Mouse (Mus musculus): ENCODE measurements around the gene Dnm1.

Dnm1 gene

GRCm38 (mm10) chr2:32260635-32261034 is 92.5 kb downstream of the Dnm1 start:
- peak; percentile 71 for DNase-seq

DNA sequence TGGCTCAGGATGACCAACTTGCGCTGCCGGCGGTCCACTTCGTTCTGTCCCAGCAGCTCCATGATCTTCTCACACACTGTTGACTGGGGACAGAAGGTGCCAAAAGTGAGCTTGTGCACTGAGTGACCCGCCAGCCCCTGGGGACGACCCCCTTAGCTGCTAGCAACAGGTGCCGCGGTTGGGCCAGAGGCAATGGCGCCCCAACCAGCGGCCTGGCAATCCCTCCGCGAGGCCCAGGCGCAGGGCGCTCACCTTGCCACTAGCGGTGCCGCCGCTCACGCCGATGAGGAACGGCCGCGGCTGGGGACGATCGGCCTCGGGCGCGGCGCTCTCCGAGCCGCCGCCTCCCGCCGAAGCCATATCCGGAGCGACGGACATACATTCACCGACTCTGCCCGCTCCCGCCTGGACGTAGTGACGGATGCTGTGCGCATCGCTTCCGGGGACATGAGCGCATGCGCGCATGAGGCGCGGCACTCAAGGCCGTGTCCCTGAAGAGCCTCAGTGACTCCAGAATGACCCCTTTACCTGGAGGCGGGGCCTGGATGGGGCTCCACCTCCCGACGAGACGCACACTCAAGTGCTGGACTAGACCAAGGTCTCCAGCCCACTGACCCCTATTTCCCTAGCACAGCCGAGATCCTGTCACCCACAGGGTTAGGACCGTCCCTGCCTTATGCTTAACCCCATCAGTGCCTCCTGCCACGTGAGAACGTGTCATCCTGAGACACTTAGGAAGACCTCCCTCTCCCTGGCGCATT is 93.3 kb downstream of the Dnm1 start, which contains the start of gene Uck1:
Gene Uck1, minus strand, starts transcription at position 503 of the 761 bp plus-strand sequence.
- peak; percentile 91 for DNase-seq

DNA sequence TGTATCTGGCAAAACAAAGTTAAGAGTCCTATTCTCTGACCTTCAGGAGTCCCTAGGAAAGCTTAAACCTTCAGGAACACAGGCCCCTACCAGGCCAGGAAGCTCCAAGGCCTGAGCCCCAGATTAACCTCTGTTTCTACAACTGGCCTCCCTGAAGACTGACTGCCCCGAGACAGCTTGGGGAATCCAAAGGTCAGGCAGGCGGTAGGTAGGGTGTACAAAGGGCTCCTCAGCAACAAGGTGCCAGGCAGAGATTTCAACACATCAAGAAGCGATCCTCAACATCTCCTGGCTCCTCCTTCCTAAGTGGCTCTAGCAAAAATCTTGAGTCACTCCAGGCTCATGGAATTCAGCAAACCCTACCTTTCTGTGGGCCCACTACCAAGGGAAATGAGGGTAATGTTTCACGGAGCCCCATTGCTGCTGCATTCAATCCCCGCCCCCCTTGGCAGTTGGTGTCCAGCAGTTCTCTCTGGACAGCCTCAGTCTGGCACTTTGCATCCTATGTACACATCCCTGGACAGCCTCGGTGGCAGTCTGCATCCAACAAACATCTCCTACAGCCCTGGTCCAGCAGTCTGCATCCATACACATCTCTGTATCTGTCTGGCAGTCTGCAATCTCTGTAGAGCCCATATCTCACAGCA is 94.1 kb downstream of the Dnm1 start:
- no peak for DNase-seq
